In the genomic region with DNA sequence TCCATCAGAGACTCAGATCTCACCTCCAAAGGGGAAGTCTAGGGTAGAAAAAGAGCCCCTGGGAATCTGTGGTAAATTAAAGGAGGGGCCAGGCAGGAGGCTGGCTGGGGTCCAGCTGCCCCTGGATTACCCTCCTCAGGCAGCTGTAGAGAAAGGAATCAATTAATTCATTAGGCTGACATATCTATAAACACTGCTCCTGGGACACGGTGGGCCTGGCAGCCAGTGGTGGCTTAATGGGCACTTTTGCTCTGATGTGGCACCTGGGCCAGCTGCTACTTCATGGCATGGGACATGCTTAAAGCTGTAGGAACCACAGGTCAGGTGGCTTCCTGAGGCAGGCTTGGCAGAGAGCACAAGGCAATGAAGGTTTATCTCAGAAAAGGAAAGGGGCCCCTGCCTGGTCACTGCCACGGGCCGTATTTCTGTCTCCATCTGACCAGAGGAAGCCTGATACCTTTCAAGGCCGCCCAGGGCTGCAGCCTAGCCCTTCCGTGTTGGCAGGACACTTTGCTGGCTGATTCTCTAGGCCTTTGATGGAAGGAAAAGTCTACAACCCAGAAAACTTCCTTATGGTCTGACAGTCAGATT, we compare ENCODE assay signal across 22 mouse cellular contexts.
DNase-seq lines count a peak whose midpoint lies in the region; ATAC-seq lines count a peak whose summit lies in the region.
"Had no signal": no experiment of that assay in that cellular context is flagged by ENCODE, and none has a peak within 500 bp of the region (broad histone marks: within the 10 kb centered on the region; RNA-seq: fewer than 3 reads in every experiment).

No protein-coding gene starts in this region.

- DNase-seq in heart, adult 11 months: peak; percentile 92
- peak; percentile 84 for DNase-seq in midbrain, embryonic 11.5 days (ENCODE audit: low spot score, missing footprints)
- no peak for DNase-seq in urinary bladder, postnatal 4 days (ENCODE audit: low spot score in 2 of 2)
- DNase-seq: adrenal gland, postnatal 25 days; cerebellum, adult 2 months; heart, postnatal 4 days; kidney, adult 2 months; kidney, postnatal 14 days; liver, embryonic 13.5 days; lung, postnatal 10 days; right cerebral cortex, postnatal 25 days; thymus, adult 18-20 months had no signal

- no peak overlapping the region for H3K9ac ChIP-seq in heart, embryonic 12.5 days
- H3K9ac ChIP-seq in midbrain, embryonic 11.5 days (ENCODE audit: low read length): no peak overlapping the region
- H3K9ac ChIP-seq in midbrain, embryonic 15.5 days: no peak overlapping the region
- H3K9ac ChIP-seq in intestine, embryonic 16.5 days (ENCODE audit: low read depth, low read length): no peak overlapping the region
- H3K9ac ChIP-seq in neural tube, embryonic 13.5 days: 0 out of 2 replicates have a peak overlapping the region, but pooled peaks have one; percentile 39
- H3K9ac ChIP-seq: embryonic facial prominence, embryonic 13.5 days; heart, embryonic 13.5 days; limb, embryonic 12.5 days; liver, embryonic 13.5 days had no signal

- H3K4me2 ChIP-seq in heart, embryonic 12.5 days: no peak overlapping the region
- no peak overlapping the region for H3K4me2 ChIP-seq in midbrain, embryonic 11.5 days
- H3K4me2 ChIP-seq in midbrain, embryonic 15.5 days: no peak overlapping the region
- H3K4me2 ChIP-seq in intestine, embryonic 16.5 days (ENCODE audit: low read depth, low read length): no peak overlapping the region
- no peak overlapping the region for H3K4me2 ChIP-seq in neural tube, embryonic 13.5 days
- H3K4me2 ChIP-seq: embryonic facial prominence, embryonic 13.5 days; heart, embryonic 13.5 days; limb, embryonic 12.5 days; liver, embryonic 13.5 days had no signal

- H3K36me3 ChIP-seq in heart, embryonic 12.5 days: no peaks in the 10 kb centered on the region
- no peaks in the 10 kb centered on the region for H3K36me3 ChIP-seq in midbrain, embryonic 11.5 days (ENCODE audit: control insufficient read depth, insufficient read depth, low read length)
- no peaks in the 10 kb centered on the region for H3K36me3 ChIP-seq in midbrain, embryonic 15.5 days (replicated peaks)
- no peaks in the 10 kb centered on the region for H3K36me3 ChIP-seq in intestine, embryonic 16.5 days (ENCODE audit: control insufficient read depth, insufficient read depth, low read length)
- H3K36me3 ChIP-seq in neural tube, embryonic 13.5 days: no peaks in the 10 kb centered on the region
- H3K36me3 ChIP-seq: embryonic facial prominence, embryonic 13.5 days; heart, embryonic 13.5 days; limb, embryonic 12.5 days; liver, embryonic 13.5 days had no signal

- no peaks in the 10 kb centered on the region; the same call in 1 of the 2 replicates for H3K9me3 ChIP-seq in heart, embryonic 12.5 days (replicated peaks)
- H3K9me3 ChIP-seq in midbrain, embryonic 11.5 days (ENCODE audit: control insufficient read depth, low read length): no peaks in the 10 kb centered on the region; the same call in 1 of the 2 replicates
- no peaks in the 10 kb centered on the region for H3K9me3 ChIP-seq in midbrain, embryonic 15.5 days
- H3K9me3 ChIP-seq in intestine, embryonic 16.5 days (ENCODE audit: control insufficient read depth, low read length): no peaks in the 10 kb centered on the region
- no peaks in the 10 kb centered on the region for H3K9me3 ChIP-seq in neural tube, embryonic 13.5 days
- H3K9me3 ChIP-seq: embryonic facial prominence, embryonic 13.5 days; heart, embryonic 13.5 days; limb, embryonic 12.5 days; liver, embryonic 13.5 days had no signal

- no peaks in the 10 kb centered on the region for H3K27me3 ChIP-seq in heart, embryonic 12.5 days (replicated peaks)
- no peaks in the 10 kb centered on the region for H3K27me3 ChIP-seq in midbrain, embryonic 11.5 days (ENCODE audit: control insufficient read depth, insufficient read depth, low read length)
- no peaks in the 10 kb centered on the region for H3K27me3 ChIP-seq in midbrain, embryonic 15.5 days (replicated peaks)
- no peaks in the 10 kb centered on the region for H3K27me3 ChIP-seq in intestine, embryonic 16.5 days (replicated peaks; ENCODE audit: control insufficient read depth, insufficient read depth, low read length)
- no peaks in the 10 kb centered on the region for H3K27me3 ChIP-seq in neural tube, embryonic 13.5 days
- H3K27me3 ChIP-seq: heart, embryonic 13.5 days had no signal

- peaks cover 43% of the 10 kb centered on the region for H3K4me1 ChIP-seq in heart, embryonic 12.5 days (replicated peaks)
- peaks cover 41% of the 10 kb centered on the region for H3K4me1 ChIP-seq in midbrain, embryonic 11.5 days (ENCODE audit: control insufficient read depth, insufficient read depth, low read length)
- peaks cover 47% of the 10 kb centered on the region for H3K4me1 ChIP-seq in midbrain, embryonic 15.5 days
- H3K4me1 ChIP-seq in intestine, embryonic 16.5 days (ENCODE audit: control insufficient read depth, insufficient read depth, low read length): peaks cover 18% of the 10 kb centered on the region
- peaks cover 83% of the 10 kb centered on the region for H3K4me1 ChIP-seq in neural tube, embryonic 13.5 days (replicated peaks)
- H3K4me1 ChIP-seq: liver, embryonic 13.5 days had no signal

- ATAC-seq in heart, embryonic 12.5 days (ENCODE audit: insufficient number of reproducible peaks, low FRiP score): no peak
- ATAC-seq in midbrain, embryonic 11.5 days (ENCODE audit: low FRiP score): no peak
- ATAC-seq in midbrain, embryonic 15.5 days (replicated peaks): no peak
- ATAC-seq in intestine, embryonic 16.5 days: 0 out of 2 replicates have a peak, but pooled peaks have one; percentile 18
- peak; percentile 15; the same call in 1 of the 2 replicates for ATAC-seq in neural tube, embryonic 13.5 days (ENCODE audit: low read depth)
- ATAC-seq: forebrain, embryonic 16.5 days had no signal

- WGBS in heart, embryonic 12.5 days: 29% methylated on average over 5 of the region's 5 CpGs
- 75% methylated on average over 5 of the region's 5 CpGs for WGBS in midbrain, embryonic 11.5 days
- WGBS in midbrain, embryonic 15.5 days: 42% methylated on average over 5 of the region's 5 CpGs
- WGBS in intestine, embryonic 16.5 days: 33% methylated on average over 5 of the region's 5 CpGs
- WGBS in neural tube, embryonic 13.5 days: 33% methylated on average over 5 of the region's 5 CpGs

- H3K27ac ChIP-seq in heart, embryonic 12.5 days (ENCODE audit: poor library complexity, severe bottlenecking): no peak overlapping the region
- H3K27ac ChIP-seq in midbrain, embryonic 11.5 days (ENCODE audit: low read depth, low read length): no peak overlapping the region
- H3K27ac ChIP-seq in midbrain, embryonic 15.5 days: no peak overlapping the region
- H3K27ac ChIP-seq in intestine, embryonic 16.5 days (ENCODE audit: low read length): no peak overlapping the region
- H3K27ac ChIP-seq in neural tube, embryonic 13.5 days (replicated peaks): peak overlapping the region; percentile 74
- H3K27ac ChIP-seq: embryonic facial prominence, embryonic 13.5 days; heart, embryonic 13.5 days; left cerebral cortex, adult 2 months; limb, embryonic 12.5 days; liver, embryonic 13.5 days had no signal

- no peak overlapping the region for H3K4me3 ChIP-seq in heart, embryonic 12.5 days
- no peak overlapping the region for H3K4me3 ChIP-seq in midbrain, embryonic 11.5 days (ENCODE audit: low read depth, low read length)
- no peak overlapping the region for H3K4me3 ChIP-seq in midbrain, embryonic 15.5 days
- no peak overlapping the region for H3K4me3 ChIP-seq in intestine, embryonic 16.5 days (ENCODE audit: low read length)
- no peak overlapping the region for H3K4me3 ChIP-seq in neural tube, embryonic 13.5 days
- H3K4me3 ChIP-seq: embryonic facial prominence, embryonic 13.5 days; heart, embryonic 13.5 days; left cerebral cortex, adult 2 months; limb, embryonic 12.5 days; liver, embryonic 13.5 days; myocyte had no signal

Comparison
In these comparisons a context has a peak if more than half of its experiments do, and no peak if none do; other contexts are left out.
1. DNase-seq: peak in heart, adult 11 months (single experiment) and midbrain, embryonic 11.5 days (single experiment); none in urinary bladder, postnatal 4 days (0 of 2).
2. ATAC-seq: peak in intestine, embryonic 16.5 days (single experiment) and neural tube, embryonic 13.5 days (single experiment); none in heart, embryonic 12.5 days (single experiment), midbrain, embryonic 11.5 days (single experiment) and midbrain, embryonic 15.5 days (single experiment).